Mouse (Mus musculus) hindbrain, embryonic 12.5 days (tissue): ENCODE measurements around the gene Nol10. TPM values are rescaled to one million over a fixed set of nuclear protein-coding genes. Genes with fewer than 3 reads are reported as not detected.

ENCODE experiments used
- ATAC-seq: fragments of 200-750 bp; cut with Nextera tagmentation; 2 replicates; pipeline ENCODE4 v1.8.0; 2017; ENCODE audit warnings: moderate TSS enrichment; ENCODE audit not compliant: low FRiP score
- H3K27ac ChIP-seq: fragments of 300-500 bp; sonication (generic); 2 replicates; pipeline ENCODE4 v1.5.1; 2016; ENCODE audit warnings: mild to moderate bottlenecking
- H3K27me3 ChIP-seq: fragments of 300-500 bp; sonication (generic); 2 replicates; pipeline ENCODE4 v1.6.1; 2016; ENCODE audit warnings: mild to moderate bottlenecking
- H3K36me3 ChIP-seq: fragments of 300-500 bp; sonication (generic); 2 replicates; pipeline ENCODE4 v1.6.1; 2016; ENCODE audit warnings: mild to moderate bottlenecking
- H3K4me1 ChIP-seq: fragments of 300-500 bp; sonication (generic); 2 replicates; pipeline ENCODE4 v1.6.1; 2016
- H3K4me2 ChIP-seq: fragments of 300-500 bp; sonication (generic); replicated peaks from 2 replicates; pipeline ENCODE4 v1.6.1; 2016; ENCODE audit warnings: mild to moderate bottlenecking
- H3K4me3 ChIP-seq: fragments of 300-500 bp; sonication (generic); 2 replicates; pipeline ENCODE4 v1.5.1; 2016; ENCODE audit warnings: mild to moderate bottlenecking
- H3K9ac ChIP-seq: fragments of 300-500 bp; sonication (generic); 2 replicates; pipeline ENCODE4 v1.6.1; 2016; ENCODE audit warnings: mild to moderate bottlenecking, moderate library complexity
- H3K9me3 ChIP-seq: fragments of 300-500 bp; sonication (generic); replicated peaks from 2 replicates; pipeline ENCODE4 v1.6.1; 2016; ENCODE audit warnings: mild to moderate bottlenecking
- WGBS: fragments of 180-500 bp; shearing (Covaris S2); methylation state at CpG from one replicate; pipeline ENCODE4 v1.1.7; 2016; 5-methylcytosine and 5-hydroxymethylcytosine counted together
- microRNA-seq: library from miRNA; unstranded; fragments of <30 nt; microRNA quantifications from one replicate; pipeline ENCODE4, GENCODE M21; 2017
- polyA plus RNA-seq: library from polyadenylated mRNA; unstranded; fragments of >200 nt; fragmentation: Nextera tagmentation; extraction: Ambion mirVana; gene quantifications from 2 replicates; pipeline ENCODE4 v1.2.1, GENCODE M21; 2016

Gene Nol10
- polyA plus RNA-seq, 1 experiment from 2014 or later = 28.1 TPM

- H3K9ac ChIP-seq = no peak overlapping the region
- ATAC-seq = no peak
- H3K27ac ChIP-seq = no peak overlapping the region
- no peaks in the 10 kb centered on the region for H3K36me3 ChIP-seq
- no peaks in the 10 kb centered on the region for H3K4me1 ChIP-seq
- no peak overlapping the region for H3K4me3 ChIP-seq
- no peak overlapping the region for H3K4me2 ChIP-seq
- H3K9me3 ChIP-seq = no peaks in the 10 kb centered on the region
- H3K27me3 ChIP-seq = no peaks in the 10 kb centered on the region
- WGBS = 91% methylated on average over 3 of the region's 3 CpGs
Measured at GRCm38 (mm10) chr12:17473128-17473527, 124.9 kb downstream of the Nol10 start.

DNA sequence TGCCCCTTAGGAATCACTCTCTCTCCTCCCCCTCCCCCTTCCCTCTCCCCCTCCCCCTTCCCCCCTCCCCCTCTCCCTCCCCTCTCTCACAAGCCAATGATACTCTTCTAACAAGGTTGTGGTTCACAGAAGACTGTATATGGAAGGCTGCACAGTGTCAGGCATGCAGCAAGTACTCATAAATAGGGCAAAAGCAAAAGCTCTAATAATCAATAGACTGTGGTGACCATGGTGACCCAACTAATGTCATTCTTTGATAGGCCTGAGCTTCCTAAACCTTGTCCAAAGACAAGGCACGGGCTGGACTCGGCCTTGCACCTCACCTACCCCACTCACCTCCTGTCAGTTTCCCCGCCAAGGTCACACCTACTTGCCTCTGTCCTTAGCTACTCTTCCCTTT is 125.6 kb downstream of the Nol10 start:
- WGBS = 94% methylated on average over 3 of the region's 3 CpGs
- Histone ChIP-seq H3K4me1 (no peaks in the 10 kb centered on the region), H3K9me3 (no peaks in the 10 kb centered on the region), H3K27ac (no peak overlapping the region), H3K9ac (no peak overlapping the region), H3K4me2 (no peak overlapping the region), H3K36me3 (no peaks in the 10 kb centered on the region), H3K27me3 (no peaks in the 10 kb centered on the region), H3K4me3 (no peak overlapping the region)
- no peak for ATAC-seq

GRCm38 (mm10) chr12:17474681-17475080 is 126.4 kb downstream of the Nol10 start:
- no peaks in the 10 kb centered on the region for H3K36me3 ChIP-seq
- H3K4me1 ChIP-seq = no peaks in the 10 kb centered on the region
- H3K9ac ChIP-seq = no peak overlapping the region
- H3K27ac ChIP-seq = no peak overlapping the region
- no peaks in the 10 kb centered on the region for H3K9me3 ChIP-seq
- no peaks in the 10 kb centered on the region for H3K27me3 ChIP-seq
- 79% methylated on average over 4 of the region's 4 CpGs for WGBS
- no peak overlapping the region for H3K4me3 ChIP-seq
- H3K4me2 ChIP-seq = no peak overlapping the region
- ATAC-seq = no peak

- no peaks in the 10 kb centered on the region for H3K36me3 ChIP-seq
- no peak for ATAC-seq
- no peak overlapping the region for H3K4me2 ChIP-seq
- no peaks in the 10 kb centered on the region for H3K9me3 ChIP-seq
- H3K4me3 ChIP-seq = no peak overlapping the region
- 88% methylated on average over 4 of the region's 4 CpGs for WGBS
- H3K4me1 ChIP-seq = no peaks in the 10 kb centered on the region
- no peaks in the 10 kb centered on the region for H3K27me3 ChIP-seq
- no peak overlapping the region for H3K9ac ChIP-seq
- no peak overlapping the region for H3K27ac ChIP-seq
Measured at GRCm38 (mm10) chr12:17475146-17475545, 126.9 kb downstream of the Nol10 start.

DNA sequence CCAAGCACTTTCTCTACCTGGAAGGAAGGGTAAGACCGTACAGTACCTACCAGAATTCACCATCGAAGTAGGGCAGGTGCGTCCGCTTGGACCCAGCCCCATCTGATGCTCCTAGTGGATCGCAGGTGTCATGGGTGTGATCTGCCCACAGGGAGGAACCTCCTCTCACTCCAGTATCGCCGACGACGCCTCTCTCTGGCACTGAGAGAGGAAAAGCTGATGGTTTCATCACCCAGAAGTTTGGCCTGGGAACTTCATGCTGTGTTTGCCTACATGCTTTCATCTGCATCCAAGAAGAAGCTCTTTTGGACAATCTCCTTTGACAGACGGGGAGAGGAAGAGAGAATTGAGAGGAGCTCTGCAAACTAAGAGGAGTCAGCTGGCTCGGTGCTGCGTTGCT is 129.9 kb downstream of the Nol10 start:
- 84% methylated on average over 12 of the region's 12 CpGs for WGBS
- Histone ChIP-seq H3K9ac (no peak overlapping the region), H3K27ac (no peak overlapping the region), H3K4me2 (no peak overlapping the region), H3K4me1 (no peaks in the 10 kb centered on the region), H3K27me3 (no peaks in the 10 kb centered on the region), H3K36me3 (no peaks in the 10 kb centered on the region), H3K4me3 (no peak overlapping the region), H3K9me3 (no peaks in the 10 kb centered on the region)
- no peak for ATAC-seq

- ATAC-seq = no peak
- Histone ChIP-seq H3K4me2 (no peak overlapping the region), H3K9me3 (no peaks in the 10 kb centered on the region), H3K27ac (no peak overlapping the region), H3K9ac (no peak overlapping the region), H3K27me3 (no peaks in the 10 kb centered on the region), H3K4me3 (no peak overlapping the region), H3K4me1 (no peaks in the 10 kb centered on the region), H3K36me3 (no peaks in the 10 kb centered on the region)
- WGBS = 89% methylated on average over 2 of the region's 2 CpGs
Measured at GRCm38 (mm10) chr12:17478856-17479255, 130.6 kb downstream of the Nol10 start.

Small RNAs within 50 kb of the gene (microRNA-seq; reads per million reads assigned to microRNA genes)
- 22.5 reads per million, percentile 29 among the genes with 10 or more reads in this experiment for gene Mir3066

Other genes starting within 250 kb of the Nol10 start
- 1.2 and 1.3 TPM in 2 replicates for gene Kcnf1, start 171.6 kb upstream of the Nol10 start, polyA plus RNA-seq
- 506 and 515 TPM in 2 replicates for gene Pdia6, start 81.9 kb upstream of the Nol10 start, polyA plus RNA-seq
- 0.60 and 0.85 TPM in 2 replicates for gene Atp6v1c2, start 19.1 kb upstream of the Nol10 start, polyA plus RNA-seq
- gene Odc1, start 196.3 kb downstream of the Nol10 start, polyA plus RNA-seq = 237 and 240 TPM in 2 replicates